Mouse (Mus musculus) embryonic facial prominence, embryonic 14.5 days (tissue): ENCODE measurements at regions not wholly inside any gene's neighbourhood (a gene's known extent, or its start where the extent isn't known, plus 50 kb on each side); places are given as distances from the start of the nearest gene placed in this dataset.

Experiments used
- ATAC-seq: fragments of 200-750 bp; cut with Nextera tagmentation; 2 replicates; pipeline ENCODE4 v1.8.0; 2017; ENCODE audit warnings: low read depth, moderate number of reproducible peaks, moderate TSS enrichment
- DNase-seq: peaks from one replicate; pipeline ENCODE4 v3.0.0-alpha.2; 2015; ENCODE audit warnings: low spot score
- H3K27ac ChIP-seq: fragments of 300-500 bp; sonication (generic); replicated peaks from 2 replicates; pipeline ENCODE4 v1.5.1; 2014; ENCODE audit warnings: low read depth, mild to moderate bottlenecking, low read length, moderate library complexity
- H3K27me3 ChIP-seq: fragments of 300-500 bp; sonication (generic); replicated peaks from 2 replicates; pipeline ENCODE4 v1.6.1; 2014; ENCODE audit warnings: low read length; ENCODE audit not compliant: control insufficient read depth, insufficient read depth
- H3K36me3 ChIP-seq: fragments of 300-500 bp; sonication (generic); 2 replicates; pipeline ENCODE4 v1.6.1; 2014; ENCODE audit warnings: low read length, mixed read lengths; ENCODE audit not compliant: control insufficient read depth, insufficient read depth
- H3K4me1 ChIP-seq: fragments of 300-500 bp; sonication (generic); 2 replicates; pipeline ENCODE4 v1.6.1; 2014; ENCODE audit warnings: antibody characterized with exemption, low read length; ENCODE audit not compliant: control insufficient read depth, insufficient read depth
- H3K4me2 ChIP-seq: fragments of 300-500 bp; sonication (generic); 2 replicates; pipeline ENCODE4 v1.6.1; 2014; ENCODE audit warnings: low read depth, mild to moderate bottlenecking, low read length, moderate library complexity, mixed read lengths
- H3K4me3 ChIP-seq: fragments of 300-500 bp; sonication (generic); 2 replicates; pipeline ENCODE4 v1.5.1; 2014; ENCODE audit warnings: low read depth, mild to moderate bottlenecking, low read length
- H3K9ac ChIP-seq: fragments of 300-500 bp; sonication (generic); 2 replicates; pipeline ENCODE4 v1.6.1; 2014; ENCODE audit warnings: low read depth, mild to moderate bottlenecking, low read length, moderate library complexity, mixed read lengths
- H3K9me3 ChIP-seq: fragments of 300-500 bp; sonication (generic); 2 replicates; pipeline ENCODE4 v1.6.1; 2016; ENCODE audit warnings: low read length; ENCODE audit not compliant: control insufficient read depth
- WGBS: fragments of 180-500 bp; shearing (Covaris S2); extraction: QIAGEN DNeasy Blood & Tissue Kit; methylation state at CpG from one replicate; pipeline ENCODE4 v1.1.7; 2014; 5-methylcytosine and 5-hydroxymethylcytosine counted together

- Histone ChIP-seq H3K4me1 (no peaks in the 10 kb centered on the region), H3K9ac (no peak overlapping the region), H3K4me3 (no peak overlapping the region), H3K4me2 (no peak overlapping the region), H3K27me3 (no peaks in the 10 kb centered on the region), H3K27ac (no peak overlapping the region), H3K9me3 (peaks cover 4% of the 10 kb centered on the region; the same call in 1 of the 2 replicates), H3K36me3 (no peaks in the 10 kb centered on the region)
- ATAC-seq (no peak), DNase-seq (peak; percentile 33)
- 51% methylated on average over 6 of the region's 6 CpGs for WGBS
Measured at GRCm38 (mm10) chr2:92511771-92512744, 51.7 kb upstream of the Slc35c1 start.
